Mouse (Mus musculus): ENCODE measurements around the gene Padi3. TPM values are rescaled to one million over a fixed set of nuclear protein-coding genes. Genes with fewer than 3 reads are reported as not detected.

Padi3 gene
- polyA plus RNA-seq, 1 experiment from 2014 or later, result not detected

DNA sequence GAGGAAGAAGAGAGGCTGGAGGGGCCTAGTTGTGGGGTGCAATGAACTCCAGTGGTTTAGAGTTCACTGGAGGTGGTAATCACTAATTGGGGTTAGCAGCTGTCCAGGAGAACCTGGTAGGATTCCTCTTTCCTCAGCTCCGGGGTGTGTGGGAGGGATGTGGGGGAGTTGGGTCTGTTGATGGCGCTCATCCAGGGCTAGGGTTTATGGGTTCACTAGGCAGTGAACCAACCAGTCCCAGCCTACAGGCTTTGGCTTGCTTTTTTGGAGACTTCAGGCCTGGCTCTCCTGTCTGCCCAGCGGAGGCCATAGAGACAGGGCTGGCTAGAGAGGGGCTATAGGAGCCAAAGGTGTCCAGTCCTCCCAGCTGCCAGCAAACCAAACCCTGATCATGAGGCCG, 20.5 kb downstream of the Padi3 start:
- Histone ChIP-seq H3K4me3 (ENCODE audit: low read depth, low read length) (no peak overlapping the region), H3K9ac (ENCODE audit: low read depth, low read length) (no peak overlapping the region), H3K4me1 (ENCODE audit: control insufficient read depth, insufficient read depth, low read length) (no peaks in the 10 kb centered on the region), H3K27me3 (ENCODE audit: control insufficient read depth, insufficient read depth, low read depth, low read length) (no peaks in the 10 kb centered on the region), H3K4me2 (ENCODE audit: low read length) (no peak overlapping the region), H3K27ac (ENCODE audit: low read length) (no peak overlapping the region), H3K36me3 (ENCODE audit: control insufficient read depth, insufficient read depth, low read length) (no peaks in the 10 kb centered on the region), H3K9me3 (replicated peaks; ENCODE audit: control insufficient read depth, low read length, poor library complexity, severe bottlenecking) (no peaks in the 10 kb centered on the region)
- WGBS, result 96% methylated on average over 4 of the region's 4 CpGs
- ATAC-seq, result no peak

DNA sequence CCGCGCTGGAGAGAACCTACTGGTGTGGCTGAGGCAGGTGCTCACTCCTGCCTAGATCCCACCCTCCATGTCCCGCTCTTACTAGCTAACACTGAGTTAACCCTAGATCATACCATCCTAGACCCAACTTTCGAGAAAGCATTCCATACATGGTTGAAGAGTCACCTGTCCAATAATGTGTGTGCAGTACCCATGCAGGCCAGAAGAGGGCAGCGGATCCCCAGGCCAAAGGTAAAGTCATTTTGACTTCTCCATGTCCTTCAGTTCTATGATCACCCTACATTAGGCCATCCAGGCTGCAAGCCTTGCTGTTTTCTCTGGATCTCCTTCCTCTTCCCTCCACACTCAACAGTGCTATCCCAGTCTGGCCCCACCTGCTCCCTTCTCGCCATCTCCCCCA, 21.5 kb downstream of the Padi3 start:
- Histone ChIP-seq H3K4me2 (ENCODE audit: low read length) (no peak overlapping the region), H3K27me3 (ENCODE audit: control insufficient read depth, insufficient read depth, low read depth, low read length) (no peaks in the 10 kb centered on the region), H3K27ac (ENCODE audit: low read length) (no peak overlapping the region), H3K36me3 (ENCODE audit: control insufficient read depth, insufficient read depth, low read length) (no peaks in the 10 kb centered on the region), H3K4me3 (ENCODE audit: low read depth, low read length) (no peak overlapping the region), H3K4me1 (ENCODE audit: control insufficient read depth, insufficient read depth, low read length) (no peaks in the 10 kb centered on the region), H3K9me3 (replicated peaks; ENCODE audit: control insufficient read depth, low read length, poor library complexity, severe bottlenecking) (no peaks in the 10 kb centered on the region), H3K9ac (ENCODE audit: low read depth, low read length) (no peak overlapping the region)
- 41% methylated on average over 6 of the region's 6 CpGs for WGBS
- ATAC-seq, result no peak

DNA sequence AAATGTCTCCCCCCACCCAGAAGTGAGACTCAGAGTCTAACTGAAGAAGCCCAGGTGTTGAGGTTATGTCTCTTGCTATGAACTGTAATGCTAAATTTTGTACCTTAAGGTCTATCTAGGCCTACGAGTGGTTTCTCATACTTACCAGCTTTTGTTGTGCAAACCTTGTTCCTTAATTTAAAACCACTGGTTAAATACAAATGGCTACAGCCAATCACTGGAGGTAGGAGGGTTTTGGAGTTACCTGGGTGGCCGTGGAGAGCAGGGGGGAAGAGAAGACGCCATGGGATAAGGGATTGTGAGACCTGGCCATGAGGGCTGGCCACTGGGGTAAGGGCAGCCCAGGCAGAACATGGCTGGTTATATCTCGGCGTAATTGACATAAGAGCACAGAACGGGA, 22.2 kb downstream of the Padi3 start:
- 79% methylated on average over 6 of the region's 6 CpGs for WGBS
- no peak for ATAC-seq
- H3K4me3 ChIP-seq (ENCODE audit: low read depth, low read length), result no peak overlapping the region

DNA sequence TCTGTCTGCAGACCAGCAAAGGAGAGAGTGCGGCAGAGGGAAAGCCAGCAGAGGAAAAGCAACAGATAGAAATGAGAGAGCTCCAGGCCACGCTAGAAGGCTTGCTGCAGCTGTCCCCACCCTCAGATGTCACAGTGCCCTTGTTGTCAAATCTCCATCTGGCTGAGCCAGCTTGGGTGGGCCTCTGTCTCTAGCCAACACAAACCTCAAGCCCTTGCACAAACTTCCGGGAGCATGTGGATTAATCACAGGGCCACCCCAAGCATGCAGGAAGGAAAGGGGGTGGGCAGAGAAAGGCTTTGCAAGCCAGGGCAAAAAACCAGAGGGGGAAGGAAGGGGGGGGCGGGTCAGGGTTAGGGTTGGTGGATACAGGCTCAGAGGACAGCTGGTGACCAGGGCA, 23.0 kb downstream of the Padi3 start:
- 73% methylated on average over 4 of the region's 4 CpGs for WGBS
- no peak for ATAC-seq
- no peaks in the 10 kb centered on the region for H3K9me3 ChIP-seq (replicated peaks; ENCODE audit: control insufficient read depth, low read length, poor library complexity, severe bottlenecking)
- H3K4me3 ChIP-seq (ENCODE audit: low read depth, low read length), result no peak overlapping the region
- no peak overlapping the region for H3K9ac ChIP-seq (ENCODE audit: low read depth, low read length)
- no peak overlapping the region for H3K4me2 ChIP-seq (ENCODE audit: low read length)
- no peaks in the 10 kb centered on the region for H3K4me1 ChIP-seq (ENCODE audit: control insufficient read depth, insufficient read depth, low read length)
- H3K36me3 ChIP-seq (ENCODE audit: control insufficient read depth, insufficient read depth, low read length), result no peaks in the 10 kb centered on the region
- H3K27ac ChIP-seq (ENCODE audit: low read length), result no peak overlapping the region
- H3K27me3 ChIP-seq (ENCODE audit: control insufficient read depth, insufficient read depth, low read depth, low read length), result no peaks in the 10 kb centered on the region

More for the DNA sequence above, 22.2 kb downstream of the Padi3 start:
- no peaks in the 10 kb centered on the region for H3K4me1 ChIP-seq (ENCODE audit: control insufficient read depth, insufficient read depth, low read length)
- H3K9ac ChIP-seq (ENCODE audit: low read depth, low read length), result no peak overlapping the region
- H3K27me3 ChIP-seq (ENCODE audit: control insufficient read depth, insufficient read depth, low read depth, low read length), result no peaks in the 10 kb centered on the region
- no peak overlapping the region for H3K27ac ChIP-seq (ENCODE audit: low read length)
- H3K36me3 ChIP-seq (ENCODE audit: control insufficient read depth, insufficient read depth, low read length), result no peaks in the 10 kb centered on the region
- no peak overlapping the region for H3K4me2 ChIP-seq (ENCODE audit: low read length)
- no peaks in the 10 kb centered on the region for H3K9me3 ChIP-seq (replicated peaks; ENCODE audit: control insufficient read depth, low read length, poor library complexity, severe bottlenecking)

DNA sequence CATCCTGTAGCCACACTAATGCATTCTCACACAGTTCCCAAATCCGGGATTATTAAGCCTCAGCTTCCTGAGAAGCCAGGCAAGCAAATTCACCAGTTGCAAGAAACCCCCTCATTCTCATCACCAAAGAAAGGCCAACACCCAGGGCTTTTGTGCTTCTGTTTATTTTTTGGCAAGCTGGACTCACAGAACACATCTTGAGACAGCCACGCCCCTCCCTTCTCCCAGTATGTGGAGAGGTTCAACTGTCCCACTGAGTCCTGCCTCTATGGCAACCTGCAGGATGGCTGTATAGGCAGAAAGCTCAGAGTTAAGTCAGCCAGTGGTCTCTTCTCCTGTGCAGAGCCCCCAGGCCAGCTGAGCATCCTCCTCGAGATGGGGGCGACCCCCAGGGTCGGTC, 25.2 kb downstream of the Padi3 start:
- WGBS, result 80% methylated on average over 5 of the region's 5 CpGs
- Histone ChIP-seq H3K9ac (ENCODE audit: low read depth, low read length) (no peak overlapping the region), H3K27me3 (ENCODE audit: control insufficient read depth, insufficient read depth, low read depth, low read length) (no peaks in the 10 kb centered on the region), H3K4me1 (ENCODE audit: control insufficient read depth, insufficient read depth, low read length) (no peaks in the 10 kb centered on the region), H3K36me3 (ENCODE audit: control insufficient read depth, insufficient read depth, low read length) (no peaks in the 10 kb centered on the region), H3K9me3 (replicated peaks; ENCODE audit: control insufficient read depth, low read length, poor library complexity, severe bottlenecking) (no peaks in the 10 kb centered on the region), H3K4me3 (ENCODE audit: low read depth, low read length) (no peak overlapping the region), H3K27ac (ENCODE audit: low read length) (no peak overlapping the region), H3K4me2 (ENCODE audit: low read length) (no peak overlapping the region)
- no peak for ATAC-seq

DNA sequence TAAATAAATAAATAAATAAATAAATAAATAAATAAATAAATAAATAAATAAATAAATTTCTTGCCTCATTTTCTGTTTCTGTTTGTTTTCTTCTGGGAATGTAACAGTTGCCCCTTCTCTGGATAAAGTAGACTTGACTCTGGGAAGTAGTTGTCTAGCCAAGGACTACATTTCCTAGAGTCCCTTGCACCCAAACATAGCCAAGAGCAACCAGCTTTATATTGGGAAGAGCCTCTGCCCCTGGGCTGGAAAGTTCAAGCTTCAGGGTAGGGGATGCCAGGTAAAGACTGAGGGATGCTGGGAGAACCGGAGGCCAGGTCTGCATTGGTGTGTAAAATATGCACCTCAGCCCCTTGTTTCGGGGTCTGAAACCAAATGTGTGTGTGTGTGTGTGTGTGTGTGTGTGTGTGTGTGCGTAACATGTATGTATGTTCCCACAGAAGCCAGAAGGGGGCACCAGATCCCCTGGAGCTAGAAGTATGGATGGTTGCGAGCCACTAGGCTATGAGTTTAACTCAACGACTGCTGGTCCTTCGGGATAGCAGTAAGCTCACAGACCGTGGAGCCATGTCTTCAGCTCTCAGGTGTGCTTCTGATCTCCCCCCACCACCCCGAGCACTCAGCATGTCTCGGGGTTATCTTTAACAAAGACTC, 26.0 kb downstream of the Padi3 start:
- no peak overlapping the region for H3K9ac ChIP-seq (ENCODE audit: low read depth, low read length)
- 96% methylated on average over 9 of the region's 9 CpGs for WGBS
- H3K36me3 ChIP-seq (ENCODE audit: control insufficient read depth, insufficient read depth, low read length), result no peaks in the 10 kb centered on the region
- no peak overlapping the region for H3K4me3 ChIP-seq (ENCODE audit: low read depth, low read length)
- H3K27ac ChIP-seq (ENCODE audit: low read length), result no peak overlapping the region
- H3K27me3 ChIP-seq (ENCODE audit: control insufficient read depth, insufficient read depth, low read depth, low read length), result no peaks in the 10 kb centered on the region
- no peaks in the 10 kb centered on the region for H3K9me3 ChIP-seq (replicated peaks; ENCODE audit: control insufficient read depth, low read length, poor library complexity, severe bottlenecking)
- H3K4me2 ChIP-seq (ENCODE audit: low read length), result no peak overlapping the region
- ATAC-seq, result no peak
- no peaks in the 10 kb centered on the region for H3K4me1 ChIP-seq (ENCODE audit: control insufficient read depth, insufficient read depth, low read length)

DNA sequence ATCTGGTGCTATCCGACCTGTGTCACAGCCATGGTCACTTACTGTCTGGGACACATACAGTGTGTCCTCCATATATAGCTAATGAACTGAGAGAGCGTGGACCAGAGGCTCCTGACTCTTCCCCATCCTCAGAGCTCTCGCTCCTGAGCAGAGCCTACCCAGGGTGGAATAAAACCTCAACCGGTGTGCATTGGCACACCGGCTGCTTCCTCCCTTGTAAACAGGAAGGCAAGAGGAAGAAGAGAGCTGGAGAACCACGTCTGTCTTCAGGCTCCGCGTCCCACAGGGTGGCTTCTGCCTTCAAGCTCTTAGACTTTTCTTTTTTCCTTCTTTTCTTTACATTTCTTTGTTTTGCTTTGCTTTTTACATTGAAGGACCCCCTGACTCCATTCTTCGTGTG, 27.6 kb downstream of the Padi3 start:
- Histone ChIP-seq H3K9ac (ENCODE audit: low read depth, low read length) (no peak overlapping the region), H3K27me3 (ENCODE audit: control insufficient read depth, insufficient read depth, low read depth, low read length) (no peaks in the 10 kb centered on the region), H3K4me3 (ENCODE audit: low read depth, low read length) (no peak overlapping the region), H3K4me1 (ENCODE audit: control insufficient read depth, insufficient read depth, low read length) (no peaks in the 10 kb centered on the region), H3K27ac (ENCODE audit: low read length) (no peak overlapping the region), H3K4me2 (ENCODE audit: low read length) (no peak overlapping the region), H3K9me3 (replicated peaks; ENCODE audit: control insufficient read depth, low read length, poor library complexity, severe bottlenecking) (no peaks in the 10 kb centered on the region), H3K36me3 (ENCODE audit: control insufficient read depth, insufficient read depth, low read length) (no peaks in the 10 kb centered on the region)
- ATAC-seq, result no peak
- 87% methylated on average over 9 of the region's 9 CpGs for WGBS

DNA sequence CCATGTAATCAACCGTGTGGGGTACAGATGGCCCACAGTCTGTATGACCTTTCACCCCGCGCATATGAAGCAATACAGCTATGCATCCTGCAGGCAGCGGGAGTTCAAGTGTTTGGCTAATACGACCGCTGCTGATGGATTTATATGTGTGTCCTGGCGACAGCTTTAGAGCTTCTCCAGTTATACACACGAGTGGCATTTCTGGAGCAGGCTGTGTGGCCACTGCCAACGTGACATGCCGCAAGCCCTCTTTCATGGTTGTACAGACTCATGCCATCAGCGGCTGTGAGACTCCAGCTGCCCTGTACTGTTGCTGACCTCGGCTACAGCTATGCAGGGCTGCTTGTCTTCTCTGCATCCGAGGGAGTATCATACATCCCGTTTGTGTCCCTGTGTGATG, 29.9 kb downstream of the Padi3 start:
- WGBS, result 85% methylated on average over 14 of the region's 14 CpGs
- no peak for ATAC-seq
- Histone ChIP-seq H3K27me3 (ENCODE audit: control insufficient read depth, insufficient read depth, low read depth, low read length) (no peaks in the 10 kb centered on the region), H3K4me3 (ENCODE audit: low read depth, low read length) (no peak overlapping the region), H3K9me3 (replicated peaks; ENCODE audit: control insufficient read depth, low read length, poor library complexity, severe bottlenecking) (no peaks in the 10 kb centered on the region), H3K9ac (ENCODE audit: low read depth, low read length) (no peak overlapping the region), H3K4me1 (ENCODE audit: control insufficient read depth, insufficient read depth, low read length) (no peaks in the 10 kb centered on the region), H3K4me2 (ENCODE audit: low read length) (no peak overlapping the region), H3K27ac (ENCODE audit: low read length) (no peak overlapping the region), H3K36me3 (ENCODE audit: control insufficient read depth, insufficient read depth, low read length) (no peaks in the 10 kb centered on the region)

DNA sequence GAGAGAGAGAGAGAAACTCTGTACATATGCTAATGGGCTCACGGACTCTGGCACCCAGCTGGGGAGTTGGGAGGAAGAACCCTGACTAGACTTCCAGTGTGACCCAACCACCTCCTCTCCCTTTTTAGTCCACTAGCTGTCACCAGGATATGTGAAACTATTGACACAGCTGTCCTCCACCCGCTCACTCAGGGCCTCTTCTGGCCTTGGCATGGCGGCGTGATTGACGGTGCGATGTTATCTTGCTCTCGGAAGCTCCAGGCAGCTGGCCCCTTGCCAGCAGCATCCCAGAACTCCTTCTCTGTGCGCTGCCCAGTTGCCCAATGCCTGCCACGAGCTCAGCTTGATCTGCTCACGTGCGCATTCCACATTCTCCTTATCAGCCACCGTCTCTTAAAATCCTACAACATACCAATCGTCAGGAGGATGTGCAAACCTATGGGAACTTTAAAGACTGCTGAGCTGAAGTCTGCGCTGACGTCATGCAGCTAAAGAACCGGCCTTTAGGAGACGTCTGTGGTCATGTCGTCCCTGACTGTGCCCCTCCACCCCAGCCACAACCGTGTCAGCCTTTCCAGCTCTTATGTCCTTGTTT, 30.5 kb downstream of the Padi3 start:
- no peaks in the 10 kb centered on the region for H3K27me3 ChIP-seq (ENCODE audit: control insufficient read depth, insufficient read depth, low read depth, low read length)
- no peak overlapping the region for H3K4me2 ChIP-seq (ENCODE audit: low read length)
- no peaks in the 10 kb centered on the region for H3K36me3 ChIP-seq (ENCODE audit: control insufficient read depth, insufficient read depth, low read length)
- WGBS, result 48% methylated on average over 19 of the region's 19 CpGs
- no peak overlapping the region for H3K27ac ChIP-seq (ENCODE audit: low read length)
- no peak overlapping the region for H3K9ac ChIP-seq (ENCODE audit: low read depth, low read length)
- ATAC-seq, result no peak
- no peaks in the 10 kb centered on the region for H3K4me1 ChIP-seq (ENCODE audit: control insufficient read depth, insufficient read depth, low read length)
- no peak overlapping the region for H3K4me3 ChIP-seq (ENCODE audit: low read depth, low read length)
- H3K9me3 ChIP-seq (replicated peaks; ENCODE audit: control insufficient read depth, low read length, poor library complexity, severe bottlenecking), result no peaks in the 10 kb centered on the region

Measured in midbrain, embryonic 16.5 days (tissue).